ENCODE assay signal across 12 mouse cellular contexts in the genomic region with DNA sequence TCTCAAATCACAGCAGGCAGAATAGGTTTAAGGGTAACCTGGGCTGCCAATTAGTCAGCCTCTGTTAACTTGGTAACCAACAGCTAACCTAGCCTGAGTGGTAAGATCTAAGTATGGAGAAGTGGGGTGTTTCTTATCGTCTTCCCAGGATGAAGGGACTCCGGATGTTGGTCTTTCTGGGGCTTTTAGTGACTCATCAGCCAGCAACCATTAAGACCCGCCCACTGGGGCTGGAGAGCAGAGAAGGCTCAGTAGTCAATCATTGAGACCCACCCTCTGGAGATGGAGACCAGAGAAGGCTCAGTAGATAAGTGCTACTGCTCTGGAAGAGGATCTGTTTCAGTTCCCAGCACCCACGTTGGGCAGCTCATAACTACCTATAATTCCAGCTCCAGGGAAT.
"Had no signal": no experiment of that assay in that cellular context is flagged by ENCODE, and none has a peak within 500 bp of the region (broad histone marks: within the 10 kb centered on the region; RNA-seq: fewer than 3 reads in every experiment).

No protein-coding gene starts in this region.

- DNase-seq: kidney, postnatal 36 days; layer of hippocampus, adult 9-11 months; layer of hippocampus, postnatal 36 days; liver, embryonic 13.5 days; lung, adult 18-20 months; right cerebral cortex, postnatal 14 days; thymus, adult 2 months; thymus, postnatal 25 days had no signal

- H3K27me3 ChIP-seq: limb, embryonic 15.5 days; liver, embryonic 13.5 days; midbrain, embryonic 13.5 days; stomach, embryonic 15.5 days had no signal

- H3K36me3 ChIP-seq: limb, embryonic 15.5 days; liver, embryonic 13.5 days; midbrain, embryonic 13.5 days; stomach, embryonic 15.5 days had no signal

- H3K9me3 ChIP-seq: limb, embryonic 15.5 days; liver, embryonic 13.5 days; midbrain, embryonic 13.5 days; stomach, embryonic 15.5 days had no signal

- ATAC-seq: midbrain, embryonic 13.5 days had no signal

- H3K4me3 ChIP-seq: limb, embryonic 15.5 days; liver, embryonic 13.5 days; midbrain, embryonic 13.5 days; stomach, embryonic 15.5 days had no signal

- H3K4me1 ChIP-seq: liver, embryonic 13.5 days; midbrain, embryonic 13.5 days had no signal

- H3K9ac ChIP-seq: limb, embryonic 15.5 days; liver, embryonic 13.5 days; midbrain, embryonic 13.5 days; stomach, embryonic 15.5 days had no signal

- H3K27ac ChIP-seq: kidney, postnatal 0 days; limb, embryonic 15.5 days; liver, embryonic 13.5 days; midbrain, embryonic 13.5 days; stomach, embryonic 15.5 days had no signal

- H3K4me2 ChIP-seq: limb, embryonic 15.5 days; liver, embryonic 13.5 days; midbrain, embryonic 13.5 days; stomach, embryonic 15.5 days had no signal
